Mouse (Mus musculus) heart, embryonic 15.5 days (tissue): ENCODE results near the gene Als2cl. TPM values are rescaled to one million over a fixed set of nuclear protein-coding genes. Genes with fewer than 3 reads are reported as not detected.

Experiments
- ATAC-seq: fragments of 200-750 bp; cut with Nextera tagmentation; replicated peaks from 2 replicates; pipeline ENCODE4 v1.8.0; 2017; ENCODE audit warnings: low read depth, moderate TSS enrichment; ENCODE audit not compliant: insufficient number of reproducible peaks, insufficient read depth, low FRiP score
- H3K27ac ChIP-seq: fragments of 300-500 bp; sonication (generic); 2 replicates; pipeline ENCODE4 v1.5.1; 2015; ENCODE audit warnings: mild to moderate bottlenecking, inconsistent platforms
- H3K27me3 ChIP-seq: fragments of 300-500 bp; sonication (generic); 2 replicates; pipeline ENCODE4 v1.6.1; 2015; ENCODE audit warnings: inconsistent platforms
- H3K36me3 ChIP-seq: fragments of 300-500 bp; sonication (generic); 2 replicates; pipeline ENCODE4 v1.6.1; 2015; ENCODE audit warnings: mild to moderate bottlenecking, inconsistent platforms
- H3K4me1 ChIP-seq: fragments of 300-500 bp; sonication (generic); replicated peaks from 2 replicates; pipeline ENCODE4 v1.6.1; 2015; ENCODE audit warnings: inconsistent platforms
- H3K4me2 ChIP-seq: fragments of 300-500 bp; sonication (generic); 2 replicates; pipeline ENCODE4 v1.6.1; 2015; ENCODE audit warnings: inconsistent platforms, mild to moderate bottlenecking, moderate library complexity
- H3K4me3 ChIP-seq: fragments of 300-500 bp; sonication (generic); 2 replicates; pipeline ENCODE4 v1.5.1; 2015; ENCODE audit warnings: mild to moderate bottlenecking, inconsistent platforms
- H3K9ac ChIP-seq: fragments of 300-500 bp; sonication (generic); 2 replicates; pipeline ENCODE4 v1.6.1; 2015; ENCODE audit warnings: mild to moderate bottlenecking, inconsistent platforms
- H3K9me3 ChIP-seq: fragments of 300-500 bp; sonication (generic); replicated peaks from 2 replicates; pipeline ENCODE4 v1.6.1; 2016; ENCODE audit warnings: inconsistent platforms
- WGBS: fragments of 180-500 bp; shearing (Covaris S2); methylation state at CpG from one replicate; pipeline ENCODE4 v1.1.7; 2015; ENCODE audit warnings: mixed read lengths; 5-methylcytosine and 5-hydroxymethylcytosine counted together
- polyA plus RNA-seq: library from polyadenylated mRNA; unstranded; fragments of >200 nt; fragmentation: Nextera tagmentation; extraction: Ambion mirVana; gene quantifications from 2 replicates; pipeline ENCODE4 v1.2.1, GENCODE M21; 2015

The Als2cl gene
- polyA plus RNA-seq, 1 experiment from 2014 or later, result 1.7 TPM

DNA sequence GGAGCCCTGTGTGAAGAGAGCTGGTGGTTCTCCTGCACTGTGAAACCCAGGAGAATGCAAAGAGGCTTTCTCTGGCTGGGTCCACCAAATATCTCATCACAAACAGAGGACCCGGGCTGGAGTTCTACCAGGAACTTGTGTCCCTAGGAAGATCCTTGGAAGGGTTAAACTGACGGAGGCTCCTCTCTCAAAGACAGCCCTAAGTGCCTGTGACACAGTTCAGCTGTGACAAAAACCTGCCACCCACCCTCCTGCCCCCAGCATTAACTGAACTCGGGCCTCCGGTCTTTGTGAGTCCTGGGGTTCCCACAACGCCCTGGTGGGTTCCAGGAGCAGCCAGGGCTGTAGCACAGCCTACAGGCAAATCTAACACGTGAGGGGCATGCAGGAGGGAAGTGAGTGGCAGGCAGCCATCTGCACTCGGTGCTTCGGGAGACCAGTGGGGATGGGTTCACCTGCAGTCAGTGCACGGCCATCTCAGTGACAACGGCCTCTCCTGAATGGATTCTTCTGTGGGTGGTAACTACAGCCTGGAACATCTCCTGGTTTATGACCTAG lies 19.9 kb downstream of the Als2cl start:
- no peak overlapping the region for H3K4me3 ChIP-seq
- peaks cover 10% of the 10 kb centered on the region for H3K4me1 ChIP-seq
- WGBS, result 36% methylated on average over 10 of the region's 10 CpGs
- no peaks in the 10 kb centered on the region; the same call in 1 of the 2 replicates for H3K27me3 ChIP-seq
- H3K27ac ChIP-seq, result no peak overlapping the region
- H3K4me2 ChIP-seq, result no peak overlapping the region
- H3K9me3 ChIP-seq, result no peaks in the 10 kb centered on the region
- H3K36me3 ChIP-seq, result no peaks in the 10 kb centered on the region
- H3K9ac ChIP-seq, result no peak overlapping the region
- no peak for ATAC-seq

DNA sequence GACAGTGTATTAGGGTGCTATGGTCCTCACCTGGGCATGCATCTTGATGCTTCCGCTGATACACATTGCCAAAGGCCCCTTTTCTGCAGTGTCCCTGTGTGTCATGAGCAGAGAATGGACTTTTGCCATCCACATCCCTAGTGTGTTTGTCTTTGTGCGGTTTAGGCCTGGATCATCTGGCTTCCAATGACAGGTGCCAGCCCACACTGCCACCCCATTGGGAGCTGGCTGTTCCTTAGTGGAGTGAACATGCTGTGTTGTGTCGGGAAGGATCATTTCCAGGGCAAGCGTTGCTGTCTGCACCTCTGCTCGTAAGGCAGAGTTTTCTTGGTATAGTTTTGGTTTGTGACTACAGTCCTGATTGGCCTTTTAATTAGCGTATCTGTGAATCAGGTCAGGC lies 21.5 kb downstream of the Als2cl start:
- WGBS, result 85% methylated on average over 6 of the region's 6 CpGs
- no peaks in the 10 kb centered on the region for H3K36me3 ChIP-seq
- H3K9ac ChIP-seq, result no peak overlapping the region
- no peaks in the 10 kb centered on the region; the same call in 1 of the 2 replicates for H3K27me3 ChIP-seq
- H3K9me3 ChIP-seq, result no peaks in the 10 kb centered on the region
- H3K4me3 ChIP-seq, result no peak overlapping the region
- H3K4me2 ChIP-seq, result no peak overlapping the region
- H3K27ac ChIP-seq, result no peak overlapping the region
- H3K4me1 ChIP-seq, result peaks cover 4% of the 10 kb centered on the region
- no peak for ATAC-seq

GRCm38 (mm10) chr9:110902271-110902670 lies 22.6 kb downstream of the Als2cl start:
- Histone ChIP-seq H3K27ac (no peak overlapping the region), H3K9ac (no peak overlapping the region), H3K9me3 (no peaks in the 10 kb centered on the region), H3K4me2 (no peak overlapping the region), H3K36me3 (no peaks in the 10 kb centered on the region), H3K4me3 (no peak overlapping the region), H3K4me1 (no peaks in the 10 kb centered on the region), H3K27me3 (no peaks in the 10 kb centered on the region; the same call in 1 of the 2 replicates)
- 53% methylated on average over 4 of the region's 4 CpGs for WGBS
- no peak for ATAC-seq

GRCm38 (mm10) chr9:110907201-110907837 lies 27.6 kb downstream of the Als2cl start:
- H3K9me3 ChIP-seq, result no peaks in the 10 kb centered on the region
- no peak overlapping the region for H3K4me3 ChIP-seq
- no peaks in the 10 kb centered on the region for H3K27me3 ChIP-seq
- no peak overlapping the region for H3K27ac ChIP-seq
- ATAC-seq, result no peak
- no peaks in the 10 kb centered on the region for H3K36me3 ChIP-seq
- H3K4me1 ChIP-seq, result no peaks in the 10 kb centered on the region
- no peak overlapping the region for H3K9ac ChIP-seq
- no peak overlapping the region for H3K4me2 ChIP-seq
- 86% methylated on average over 11 of the region's 11 CpGs for WGBS

GRCm38 (mm10) chr9:110907838-110908630 lies 28.4 kb downstream of the Als2cl start:
- H3K27ac ChIP-seq, result no peak overlapping the region
- H3K4me1 ChIP-seq, result no peaks in the 10 kb centered on the region
- ATAC-seq, result no peak
- H3K9me3 ChIP-seq, result no peaks in the 10 kb centered on the region
- H3K36me3 ChIP-seq, result no peaks in the 10 kb centered on the region
- no peak overlapping the region for H3K4me3 ChIP-seq
- no peak overlapping the region for H3K4me2 ChIP-seq
- no peaks in the 10 kb centered on the region for H3K27me3 ChIP-seq
- H3K9ac ChIP-seq, result no peak overlapping the region
- 74% methylated on average over 4 of the region's 4 CpGs for WGBS

GRCm38 (mm10) chr9:110908631-110909016 lies 29.0 kb downstream of the Als2cl start:
- Histone ChIP-seq H3K4me2 (no peak overlapping the region), H3K9ac (no peak overlapping the region), H3K27me3 (no peaks in the 10 kb centered on the region), H3K4me3 (no peak overlapping the region), H3K4me1 (no peaks in the 10 kb centered on the region), H3K9me3 (no peaks in the 10 kb centered on the region), H3K27ac (no peak overlapping the region), H3K36me3 (no peaks in the 10 kb centered on the region)
- ATAC-seq, result no peak
- WGBS, result 87% methylated on average over 3 of the region's 3 CpGs

DNA sequence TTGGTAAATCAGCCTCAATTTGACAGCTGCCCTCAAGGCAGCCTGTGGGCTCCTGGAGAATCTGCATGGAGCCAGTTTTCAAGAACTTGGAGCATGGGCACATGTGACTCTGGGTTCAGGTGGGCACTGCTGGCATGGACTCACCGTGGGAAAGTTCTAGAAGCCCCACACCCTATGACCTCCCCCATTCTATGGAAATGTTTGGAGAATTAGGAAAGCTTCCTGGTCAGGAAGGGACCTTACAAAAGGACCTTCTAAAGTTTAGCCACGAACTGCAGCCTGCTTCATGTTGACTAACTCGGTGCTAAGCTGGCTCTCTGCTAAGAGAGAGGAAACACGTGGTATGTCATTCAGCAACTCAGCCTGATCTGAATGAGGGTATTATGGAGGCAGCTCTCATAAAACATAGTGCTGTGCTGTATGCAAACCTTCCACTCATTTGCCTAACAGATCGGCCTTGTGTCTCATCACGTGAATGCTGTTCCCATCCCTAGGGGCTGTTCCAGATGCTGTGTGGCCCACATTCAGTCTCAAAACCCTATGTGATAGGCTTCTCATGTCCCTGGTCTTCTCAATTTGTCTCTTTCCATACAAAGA lies 29.8 kb downstream of the Als2cl start:
- Histone ChIP-seq H3K27ac (no peak overlapping the region), H3K4me3 (no peak overlapping the region), H3K4me1 (no peaks in the 10 kb centered on the region), H3K9me3 (no peaks in the 10 kb centered on the region), H3K9ac (no peak overlapping the region), H3K27me3 (no peaks in the 10 kb centered on the region), H3K4me2 (no peak overlapping the region), H3K36me3 (no peaks in the 10 kb centered on the region)
- ATAC-seq, result no peak
- 70% methylated on average over 6 of the region's 6 CpGs for WGBS

GRCm38 (mm10) chr9:110914631-110915236 lies 35.1 kb downstream of the Als2cl start:
- WGBS, result 44% methylated on average over 21 of the region's 21 CpGs
- Histone ChIP-seq H3K27me3 (no peaks in the 10 kb centered on the region; the same call in 1 of the 2 replicates), H3K4me2 (no peak overlapping the region), H3K4me3 (no peak overlapping the region), H3K36me3 (no peaks in the 10 kb centered on the region), H3K9ac (no peak overlapping the region), H3K4me1 (no peaks in the 10 kb centered on the region), H3K9me3 (no peaks in the 10 kb centered on the region), H3K27ac (no peak overlapping the region)
- no peak for ATAC-seq

DNA sequence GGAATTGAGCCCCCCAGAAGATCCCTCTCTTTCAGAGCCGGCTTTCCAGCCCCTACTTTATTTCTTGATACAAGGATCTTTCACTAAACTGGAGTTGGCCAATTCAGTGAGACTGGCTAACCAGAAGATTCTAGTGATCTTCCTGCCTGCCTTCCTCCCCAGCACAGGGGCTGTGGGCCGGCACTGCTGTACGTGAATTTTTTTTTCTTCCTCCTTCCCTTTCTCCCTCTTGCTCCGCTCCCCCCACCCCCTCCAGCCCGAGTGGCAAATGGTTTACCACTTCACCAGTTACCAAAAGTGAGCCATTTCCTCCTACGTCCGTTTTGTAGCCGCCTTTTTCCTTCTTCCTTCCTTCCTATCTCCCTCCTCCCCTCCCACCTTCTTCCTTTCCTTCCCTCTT lies 35.8 kb downstream of the Als2cl start:
- no peak for ATAC-seq
- Histone ChIP-seq H3K27me3 (no peaks in the 10 kb centered on the region; the same call in 1 of the 2 replicates), H3K4me1 (no peaks in the 10 kb centered on the region), H3K4me2 (no peak overlapping the region), H3K9me3 (no peaks in the 10 kb centered on the region), H3K9ac (no peak overlapping the region), H3K36me3 (no peaks in the 10 kb centered on the region), H3K27ac (no peak overlapping the region), H3K4me3 (no peak overlapping the region)
- WGBS, result 58% methylated on average over 8 of the region's 8 CpGs

GRCm38 (mm10) chr9:110916786-110917185 lies 37.1 kb downstream of the Als2cl start, which contains the start of gene Fam240a:
Gene Fam240a (minus strand): TSS chr9:110916861.
- Histone ChIP-seq H3K4me1 (no peaks in the 10 kb centered on the region), H3K4me2 (no peak within 1 kb of the TSS), H3K9me3 (no peaks in the 10 kb centered on the region), H3K27ac (no peak within 1 kb of the TSS), H3K9ac (no peak within 1 kb of the TSS), H3K4me3 (no peak within 1 kb of the TSS), H3K27me3 (no peaks in the 10 kb centered on the region; the same call in 1 of the 2 replicates), H3K36me3 (no peaks in the 10 kb centered on the region)
- WGBS, result 70% methylated on average over 7 of the region's 7 CpGs
- ATAC-seq, result no peak
